Comparison of ENCODE assay signal across 17 mouse cellular contexts in the genomic region with DNA sequence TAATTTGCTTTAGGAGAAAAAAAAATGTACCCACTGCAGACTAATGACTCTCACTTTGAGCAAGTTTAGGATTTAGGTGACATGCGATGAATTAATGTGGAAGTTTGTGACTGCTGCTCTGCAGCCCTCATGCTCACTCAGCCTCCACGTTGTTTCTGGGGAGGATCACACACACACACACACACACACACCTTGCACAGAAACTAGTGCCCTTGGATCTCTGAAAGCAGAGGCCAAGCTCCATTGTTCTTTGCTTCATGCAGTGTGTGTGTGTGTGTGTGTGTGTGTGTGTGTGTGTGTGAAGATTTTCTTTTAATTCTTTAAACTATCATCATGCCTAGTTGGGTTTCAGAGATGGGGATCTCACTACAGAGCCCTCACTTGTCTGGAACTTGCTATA.
"Had no signal": no experiment of that assay in that cellular context is flagged by ENCODE, and none has a peak within 500 bp of the region (broad histone marks: within the 10 kb centered on the region; RNA-seq: fewer than 3 reads in every experiment).

No protein-coding gene starts in this region.

- ATAC-seq: liver, embryonic 12.5 days had no signal

- H3K27me3 ChIP-seq: liver, embryonic 12.5 days; megakaryocyte, embryonic 14.5 days; midbrain, embryonic 12.5 days; neural tube, embryonic 13.5 days; neural tube, embryonic 15.5 days had no signal

- DNase-seq: lung, adult 18-20 months; lung, embryonic 14.5 days; lung, postnatal 10 days; lung, postnatal 4 days; right cerebral cortex, adult 18-20 months; right cerebral cortex, postnatal 25 days; right cerebral cortex, postnatal 4 days; spleen, adult 18-20 months; thymus, adult 18-20 months; thymus, postnatal 14 days; thymus, postnatal 36 days had no signal

- H3K36me3 ChIP-seq: liver, embryonic 12.5 days; neural tube, embryonic 13.5 days; neural tube, embryonic 15.5 days had no signal

- H3K4me3 ChIP-seq: liver, embryonic 12.5 days; megakaryocyte, embryonic 14.5 days; midbrain, embryonic 12.5 days; neural tube, embryonic 13.5 days; neural tube, embryonic 15.5 days had no signal

- H3K27ac ChIP-seq: liver, embryonic 12.5 days; liver, embryonic 14.5 days; neural tube, embryonic 13.5 days; neural tube, embryonic 15.5 days had no signal

- H3K9me3 ChIP-seq: liver, embryonic 12.5 days; midbrain, embryonic 12.5 days; neural tube, embryonic 13.5 days; neural tube, embryonic 15.5 days had no signal

- H3K4me1 ChIP-seq: liver, embryonic 12.5 days; megakaryocyte, embryonic 14.5 days; midbrain, embryonic 12.5 days; neural tube, embryonic 15.5 days had no signal

- H3K9ac ChIP-seq: liver, embryonic 12.5 days; liver, embryonic 14.5 days; lung, embryonic 14.5 days; midbrain, embryonic 12.5 days; neural tube, embryonic 13.5 days; neural tube, embryonic 15.5 days had no signal

- H3K4me2 ChIP-seq: liver, embryonic 12.5 days; lung, embryonic 14.5 days; midbrain, embryonic 12.5 days; neural tube, embryonic 13.5 days; neural tube, embryonic 15.5 days had no signal
